Mouse (Mus musculus): Measurements from ENCODE around the gene Dcpp1.
A peak's percentile ranks its signal among the peaks of the same experiment; 100 is the strongest.
"Not testable (repeated sequence)": the region's sequence is repeated elsewhere in the genome, so short reads cannot be mapped to it uniquely, and the experiment has no call there.

Gene Dcpp1

GRCm38 (mm10) chr17:23880576-23880975, at the start of gene Dcpp1, which contains the start of gene Dcpp2:
Gene Dcpp1, plus strand, starts transcription at chr17:23880876.
Gene Dcpp2, plus strand, starts transcription at chr17:23880880.
- DNase-seq (ENCODE audit: low spot score): not testable (repeated sequence)

- no peak for DNase-seq (ENCODE audit: low spot score)
Observed at GRCm38 (mm10) chr17:23831201-23831600, 49.5 kb upstream of the Dcpp1 start.

GRCm38 (mm10) chr17:23836006-23836575, 44.6 kb upstream of the Dcpp1 start, which contains the start of gene Prss33:
Gene Prss33, minus strand, starts transcription at chr17:23836056.
- DNase-seq (ENCODE audit: low spot score): no peak

GRCm38 (mm10) chr17:23841145-23841544, 39.5 kb upstream of the Dcpp1 start:
- peak; percentile 37 for DNase-seq (ENCODE audit: low spot score)

- DNase-seq (ENCODE audit: low spot score): peak; percentile 55
Observed at GRCm38 (mm10) chr17:23843141-23843811, 37.4 kb upstream of the Dcpp1 start.

GRCm38 (mm10) chr17:23843812-23844273, 36.8 kb upstream of the Dcpp1 start, which contains the start of the genes Prss32 and Prss41:
Gene Prss32, plus strand, starts transcription at chr17:23843855.
Gene Prss41, minus strand, starts transcription at chr17:23844172.
- peak; percentile 82 for DNase-seq (ENCODE audit: low spot score)

GRCm38 (mm10) chr17:23850028-23850427, 30.6 kb upstream of the Dcpp1 start:
- no peak for DNase-seq (ENCODE audit: low spot score)

GRCm38 (mm10) chr17:23850853-23851749, 29.6 kb upstream of the Dcpp1 start:
- DNase-seq (ENCODE audit: low spot score): peak; percentile 62

- DNase-seq (ENCODE audit: low spot score): peak; percentile 42
Observed at GRCm38 (mm10) chr17:23853292-23853691, 27.4 kb upstream of the Dcpp1 start.

GRCm38 (mm10) chr17:23854229-23854765, 26.4 kb upstream of the Dcpp1 start:
- no peak for DNase-seq (ENCODE audit: low spot score)

- DNase-seq (ENCODE audit: low spot score): no peak
Observed at GRCm38 (mm10) chr17:23857193-23857592, 23.5 kb upstream of the Dcpp1 start.

- DNase-seq (ENCODE audit: low spot score): no peak
Observed at GRCm38 (mm10) chr17:23857913-23858312, 22.8 kb upstream of the Dcpp1 start.

GRCm38 (mm10) chr17:23862926-23863325, 17.8 kb upstream of the Dcpp1 start:
- DNase-seq (ENCODE audit: low spot score): no peak

- no peak for DNase-seq (ENCODE audit: low spot score)
Observed at GRCm38 (mm10) chr17:23867756-23868155, 12.9 kb upstream of the Dcpp1 start, which contains the start of gene Prss21. Gene Prss21, plus strand, starts transcription at chr17:23868056.

GRCm38 (mm10) chr17:23868513-23868912, 12.2 kb upstream of the Dcpp1 start:
- DNase-seq (ENCODE audit: low spot score): no peak

GRCm38 (mm10) chr17:23873884-23874856, 6.5 kb upstream of the Dcpp1 start:
- peak; percentile 46 for DNase-seq (ENCODE audit: low spot score)

- DNase-seq (ENCODE audit: low spot score): peak; percentile 86
Observed at GRCm38 (mm10) chr17:23876741-23877140, 3.9 kb upstream of the Dcpp1 start.

GRCm38 (mm10) chr17:23877166-23877565, 3.5 kb upstream of the Dcpp1 start:
- peak; percentile 80 for DNase-seq (ENCODE audit: low spot score)

- not testable (repeated sequence) for DNase-seq (ENCODE audit: low spot score)
Observed at GRCm38 (mm10) chr17:23917158-23917557, 36.5 kb downstream of the Dcpp1 start, which contains the start of gene Dcpp3. Gene Dcpp3, plus strand, starts transcription at chr17:23917458.

GRCm38 (mm10) chr17:23924531-23925007, 43.9 kb downstream of the Dcpp1 start:
- peak; percentile 87 for DNase-seq (ENCODE audit: low spot score)

Measured in testis, postnatal 14 days (tissue).